Mouse (Mus musculus) liver, postnatal 0 days (tissue): ENCODE results near the gene Disp3. TPM values are rescaled to one million over a fixed set of nuclear protein-coding genes. Genes with fewer than 3 reads are reported as not detected.

ENCODE experiments used
- ATAC-seq: fragments of 200-750 bp; cut with Nextera tagmentation; 2 replicates; pipeline ENCODE4 v1.8.0; 2017; ENCODE audit warnings: mild to moderate bottlenecking, moderate library complexity
- DNase-seq: peaks from one replicate; pipeline ENCODE4 v3.0.0-alpha.2; 2016
- H3K27ac ChIP-seq: fragments of 300-500 bp; sonication (generic); 2 replicates; pipeline ENCODE4 v1.5.1; 2014; ENCODE audit warnings: antibody characterized with exemption, moderate library complexity, mild to moderate bottlenecking, low read depth
- H3K27me3 ChIP-seq: fragments of 300-500 bp; sonication (generic); 2 replicates; pipeline ENCODE4 v1.6.1; 2014; ENCODE audit warnings: low read length, control low read depth, mixed read lengths; ENCODE audit not compliant: insufficient read depth
- H3K36me3 ChIP-seq: fragments of 300-500 bp; sonication (generic); replicated peaks from 2 replicates; pipeline ENCODE4 v1.6.1; 2014; ENCODE audit warnings: mild to moderate bottlenecking, control low read depth, low read length, moderate library complexity, mixed read lengths; ENCODE audit not compliant: insufficient read depth
- H3K4me1 ChIP-seq: fragments of 300-500 bp; sonication (generic); 2 replicates; pipeline ENCODE4 v1.6.1; 2014; ENCODE audit warnings: antibody characterized with exemption, mild to moderate bottlenecking, control low read depth; ENCODE audit not compliant: insufficient read depth
- H3K4me2 ChIP-seq: fragments of 300-500 bp; sonication (generic); 2 replicates; pipeline ENCODE4 v1.6.1; 2014; ENCODE audit warnings: low read depth, mild to moderate bottlenecking, low read length, moderate library complexity, mixed read lengths
- H3K4me3 ChIP-seq: fragments of 300-500 bp; sonication (generic); 2 replicates; pipeline ENCODE4 v1.5.1; 2014; ENCODE audit warnings: low read depth, low read length
- H3K9ac ChIP-seq: fragments of 300-500 bp; sonication (generic); replicated peaks from 2 replicates; pipeline ENCODE4 v1.6.1; 2014; ENCODE audit warnings: mild to moderate bottlenecking, moderate library complexity
- H3K9me3 ChIP-seq: fragments of 300-500 bp; sonication (generic); 2 replicates; pipeline ENCODE4 v1.6.1; 2016; ENCODE audit warnings: mild to moderate bottlenecking, control low read depth, low read length, mixed read lengths
- CTCF ChIP-seq: sonication (generic); IDR thresholded peaks from 2 replicates; pipeline ENCODE4 v1.5.1; 2016; ENCODE audit warnings: antibody characterized with exemption, low read depth
- EP300 ChIP-seq: IDR thresholded peaks from 2 replicates; pipeline ENCODE4 v1.6.1; 2016; ENCODE audit warnings: antibody characterized with exemption, low read depth, mild to moderate bottlenecking
- WGBS: fragments of 180-500 bp; shearing (Covaris S2); extraction: QIAGEN DNeasy Blood & Tissue Kit; methylation state at CpG from one replicate; pipeline ENCODE4 v1.1.7; 2014; ENCODE audit not compliant: insufficient replicate concordance; 5-methylcytosine and 5-hydroxymethylcytosine counted together
- polyA plus RNA-seq: library from polyadenylated mRNA; unstranded; fragments of >200 nt; fragmentation: Nextera tagmentation; extraction: Ambion mirVana; gene quantifications from 2 replicates; pipeline ENCODE4 v1.2.1, GENCODE M21; 2015

Disp3 gene
- polyA plus RNA-seq, 1 experiment from 2014 or later, result not detected

DNA sequence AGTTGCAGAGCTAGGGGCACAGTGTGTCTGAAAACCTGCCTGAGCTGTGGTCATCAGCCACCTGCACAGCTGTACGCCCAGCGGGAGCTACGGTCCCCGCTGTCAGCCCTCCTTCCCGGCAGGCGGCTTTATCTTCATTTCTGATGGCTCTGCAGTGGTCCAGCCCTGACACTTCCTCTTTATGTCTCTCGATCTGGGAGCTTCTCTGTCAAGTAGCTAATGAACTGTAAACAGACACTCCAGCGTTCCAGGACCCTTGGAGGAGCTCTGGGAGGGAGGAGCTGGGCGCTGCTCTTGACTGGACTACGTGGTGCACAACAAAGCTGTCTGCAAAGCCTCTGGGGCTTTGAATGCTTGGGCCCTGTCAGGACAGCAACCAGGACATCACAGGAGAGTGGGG lies 67.1 kb downstream of the Disp3 start:
- Histone ChIP-seq H3K27me3 (peaks cover 29% of the 10 kb centered on the region; the same call in 1 of the 2 replicates), H3K36me3 (no peaks in the 10 kb centered on the region), H3K4me1 (no peaks in the 10 kb centered on the region), H3K4me2 (no peak overlapping the region), H3K9ac (no peak overlapping the region), H3K27ac (no peak overlapping the region), H3K9me3 (no peaks in the 10 kb centered on the region), H3K4me3 (no peak overlapping the region)
- TF ChIP-seq CTCF, result no peak
- no peak for TF ChIP-seq EP300
- WGBS, result 8% methylated on average over 10 of the region's 10 CpGs
- ATAC-seq (no peak), DNase-seq (no peak)

DNA sequence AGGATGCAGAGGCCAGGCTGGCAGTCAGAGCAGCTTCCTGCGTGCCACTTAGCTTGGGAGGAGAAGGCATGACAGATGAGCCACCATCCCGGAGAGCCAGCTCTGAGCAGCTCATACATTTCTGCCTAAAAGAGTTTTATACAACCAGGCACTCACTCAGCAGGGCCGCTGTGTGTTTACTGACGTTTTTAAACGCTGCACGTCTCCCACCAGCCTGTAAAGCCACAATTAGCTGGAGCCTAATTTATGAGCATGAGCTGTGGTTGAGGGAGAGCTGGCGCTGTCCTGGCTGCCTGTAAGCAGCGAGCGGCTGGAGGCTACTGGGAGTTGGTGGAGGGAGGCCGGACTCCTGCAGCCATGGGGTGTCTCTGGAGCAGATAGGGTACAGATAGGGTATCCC lies 69.5 kb downstream of the Disp3 start:
- H3K4me1 ChIP-seq, result peaks cover 6% of the 10 kb centered on the region; the same call in 1 of the 2 replicates
- H3K27me3 ChIP-seq, result peaks cover 27% of the 10 kb centered on the region; the same call in 1 of the 2 replicates
- TF ChIP-seq EP300, result no peak
- no peak for TF ChIP-seq CTCF
- H3K27ac ChIP-seq, result no peak overlapping the region
- no peak overlapping the region for H3K4me2 ChIP-seq
- DNase-seq (no peak), ATAC-seq (no peak)
- WGBS, result 16% methylated on average over 10 of the region's 10 CpGs
- H3K9me3 ChIP-seq, result no peaks in the 10 kb centered on the region
- H3K4me3 ChIP-seq, result no peak overlapping the region
- H3K9ac ChIP-seq, result no peak overlapping the region
- H3K36me3 ChIP-seq, result no peaks in the 10 kb centered on the region

DNA sequence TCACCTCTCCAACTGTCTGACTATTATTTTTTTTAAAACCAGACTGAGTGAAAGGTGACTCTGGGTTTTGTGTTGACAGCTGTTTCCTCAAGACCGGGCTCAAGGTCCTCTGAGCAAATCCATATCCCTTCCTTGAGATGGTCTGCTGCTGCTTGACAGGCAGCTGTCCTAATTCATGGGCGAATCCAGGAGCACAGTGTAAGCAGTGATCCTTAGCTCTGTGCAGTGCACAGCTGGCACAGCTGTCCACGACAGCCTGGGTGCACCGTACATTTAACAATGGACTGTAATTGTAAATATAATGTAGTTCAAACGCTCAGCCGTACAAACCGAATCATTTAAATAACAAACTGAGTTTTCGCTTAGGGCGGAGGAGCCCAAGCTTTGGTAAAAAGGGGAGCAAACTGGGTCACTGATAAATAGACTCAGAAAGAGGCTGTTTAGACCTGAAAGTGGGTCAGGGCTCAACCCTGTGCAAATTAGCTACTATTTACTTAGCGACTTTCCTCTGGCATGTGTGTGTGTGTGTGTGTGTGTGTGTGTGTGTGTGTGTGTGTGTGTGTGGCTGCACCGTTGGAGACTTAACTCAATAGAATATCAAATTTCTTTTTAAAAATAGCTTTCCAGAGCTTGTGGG lies 72.4 kb downstream of the Disp3 start:
- H3K4me3 ChIP-seq, result no peak overlapping the region
- H3K9me3 ChIP-seq, result no peaks in the 10 kb centered on the region
- H3K27ac ChIP-seq, result 0 out of 2 replicates have a peak overlapping the region, but pooled peaks have one; percentile 11
- H3K4me1 ChIP-seq, result peaks cover 6% of the 10 kb centered on the region; the same call in 1 of the 2 replicates
- no peak for TF ChIP-seq CTCF
- TF ChIP-seq EP300, result no peak
- peak; percentile 88 for ATAC-seq
- 46% methylated on average over 11 of the region's 11 CpGs for WGBS
- H3K27me3 ChIP-seq, result peaks cover 19% of the 10 kb centered on the region; the same call in 1 of the 2 replicates
- H3K4me2 ChIP-seq, result peak overlapping the region; percentile 19; the same call in 1 of the 2 replicates
- no peak overlapping the region for H3K9ac ChIP-seq
- H3K36me3 ChIP-seq, result no peaks in the 10 kb centered on the region
- DNase-seq, result peak; percentile 47

DNA sequence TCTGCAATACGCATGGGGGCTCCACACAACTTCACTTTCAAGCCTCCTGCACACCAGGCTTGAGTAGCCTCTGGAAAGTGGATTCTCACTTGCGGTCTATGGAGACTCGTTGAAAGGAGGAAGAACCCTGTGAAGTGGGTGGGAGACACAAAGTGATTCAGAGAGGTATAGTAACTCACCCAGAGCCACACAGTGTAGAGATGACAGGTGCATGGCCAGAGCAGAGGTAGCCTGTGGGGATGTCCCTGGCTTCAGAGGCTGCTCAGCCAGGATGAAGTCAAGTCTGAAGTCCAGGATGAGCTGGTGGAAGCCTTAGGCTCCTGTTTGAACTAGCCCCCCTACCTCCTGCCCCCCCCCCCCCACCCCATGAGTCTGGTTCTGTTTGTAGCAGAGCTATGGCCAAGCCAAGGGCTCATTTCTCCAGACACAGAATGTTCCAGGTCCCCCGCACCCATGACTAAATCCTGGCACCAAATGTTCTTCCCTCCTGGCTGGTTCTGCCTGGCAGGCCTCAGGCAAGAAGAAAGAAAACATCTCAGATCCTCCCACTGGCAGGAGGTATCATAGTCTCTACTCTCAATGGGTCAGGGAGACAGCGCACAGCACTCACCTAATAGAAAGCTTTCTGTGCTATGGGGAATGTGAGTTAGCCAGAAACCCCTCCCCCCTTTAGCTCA lies 73.2 kb downstream of the Disp3 start:
- H3K9me3 ChIP-seq, result no peaks in the 10 kb centered on the region
- peaks cover 14% of the 10 kb centered on the region; the same call in 1 of the 2 replicates for H3K27me3 ChIP-seq
- no peak overlapping the region for H3K4me3 ChIP-seq
- H3K4me2 ChIP-seq, result no peak overlapping the region
- DNase-seq (no peak), ATAC-seq (no peak)
- TF ChIP-seq EP300 (no peak), CTCF (no peak)
- H3K27ac ChIP-seq, result no peak overlapping the region
- H3K9ac ChIP-seq, result no peak overlapping the region
- H3K36me3 ChIP-seq, result no peaks in the 10 kb centered on the region
- H3K4me1 ChIP-seq, result peaks cover 6% of the 10 kb centered on the region; the same call in 1 of the 2 replicates
- 53% methylated on average over 5 of the region's 5 CpGs for WGBS

DNA sequence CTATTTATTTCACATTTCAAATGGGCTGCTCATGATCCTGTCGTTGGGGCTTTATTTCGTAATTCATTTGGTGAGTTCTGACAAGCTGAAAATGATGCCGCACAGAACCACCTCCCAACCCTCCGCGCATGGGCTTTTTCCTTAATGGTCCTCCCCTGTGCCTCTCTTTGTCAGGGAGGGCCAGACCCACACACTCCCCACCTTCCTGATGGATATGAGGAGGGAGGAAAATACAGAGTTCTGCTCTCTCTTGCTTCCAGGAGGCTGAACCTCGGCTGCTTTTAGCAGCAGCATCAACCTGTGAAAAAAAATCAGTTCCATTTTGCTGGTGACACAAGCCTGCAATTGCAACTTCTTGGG lies 82.9 kb downstream of the Disp3 start:
- Histone ChIP-seq H3K4me3 (no peak overlapping the region), H3K27me3 (no peaks in the 10 kb centered on the region), H3K9ac (peak overlapping the region; percentile 38; the same call in 1 of the 2 replicates), H3K4me2 (peak overlapping the region; percentile 62), H3K9me3 (no peaks in the 10 kb centered on the region), H3K4me1 (peaks cover 7% of the 10 kb centered on the region), H3K27ac (peak overlapping the region; percentile 87), H3K36me3 (no peaks in the 10 kb centered on the region)
- ATAC-seq, result no peak
- no peak for TF ChIP-seq EP300
- TF ChIP-seq CTCF, result no peak
- DNase-seq, result no peak
- 58% methylated on average over 6 of the region's 6 CpGs for WGBS

DNA sequence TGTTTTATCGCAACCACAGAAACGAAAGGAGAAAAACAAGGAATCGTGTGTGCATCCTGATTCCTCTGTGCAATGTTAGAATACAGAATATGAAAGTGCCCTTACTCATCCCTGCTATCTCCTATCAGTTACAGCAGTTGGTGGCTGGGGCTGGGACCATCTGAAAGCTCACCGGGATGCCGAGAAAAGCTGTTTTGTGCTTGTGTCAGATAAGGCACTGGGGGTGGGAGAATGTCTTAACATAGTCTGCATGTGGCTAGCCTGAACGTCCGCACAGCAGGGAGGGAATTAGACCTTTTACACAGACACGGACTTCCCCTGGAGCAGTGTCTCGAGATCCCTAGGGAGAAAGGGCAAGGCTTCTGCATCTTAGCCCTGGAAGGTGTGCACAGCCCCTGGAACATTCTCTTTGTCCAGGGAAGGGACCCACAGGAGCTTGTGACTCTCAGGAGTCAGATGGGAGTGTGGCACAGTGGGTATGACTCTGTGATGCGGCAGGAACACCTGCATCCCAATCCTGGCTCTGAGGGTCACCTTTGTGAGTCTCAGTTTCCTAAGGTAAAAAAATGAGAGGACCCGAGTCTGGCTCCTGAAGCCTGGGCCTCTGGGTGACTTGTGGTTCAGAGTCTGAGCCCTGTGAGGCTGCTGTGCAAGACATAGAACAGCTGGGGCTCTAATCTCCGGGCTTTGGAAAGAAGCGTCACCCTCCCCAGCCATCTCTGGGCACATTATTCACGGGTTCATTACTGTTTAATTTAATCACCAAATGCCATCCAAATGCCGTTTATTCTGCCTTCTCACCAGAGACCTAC lies 83.5 kb downstream of the Disp3 start:
- Histone ChIP-seq H3K9ac (peak overlapping the region; percentile 55), H3K27ac (peak overlapping the region; percentile 87), H3K27me3 (no peaks in the 10 kb centered on the region), H3K36me3 (no peaks in the 10 kb centered on the region), H3K4me1 (peaks cover 7% of the 10 kb centered on the region), H3K4me3 (peak overlapping the region; percentile 19; the same call in 1 of the 2 replicates), H3K9me3 (no peaks in the 10 kb centered on the region), H3K4me2 (peak overlapping the region; percentile 62)
- ATAC-seq (peak; percentile 98), DNase-seq (peak; percentile 58)
- 50% methylated on average over 15 of the region's 15 CpGs for WGBS
- no peak for TF ChIP-seq CTCF
- peak; percentile 98 for TF ChIP-seq EP300
